Mouse (Mus musculus) cortical plate, adult 2 months (tissue): ENCODE data around the gene Apbb2.

Experiments
- CTCF ChIP-seq: fragments of 200-500 bp; IDR thresholded peaks from 2 replicates; pipeline ENCODE4 v1.5.1; 2011; ENCODE audit warnings: mild to moderate bottlenecking, control low read depth, low read length; ENCODE audit not compliant: insufficient read depth; ENCODE audit errors: extremely low read depth
- POLR2A ChIP-seq: fragments of 200-500 bp; IDR thresholded peaks from 2 replicates; pipeline ENCODE4 v1.6.1; 2011; ENCODE audit warnings: mild to moderate bottlenecking, low read length, control low read depth; ENCODE audit not compliant: insufficient read depth; ENCODE audit errors: extremely low read depth

GRCm38 (mm10) chr5:66611851-66612250 lies 6.7 kb downstream of the Apbb2 start:
- no peak for TF ChIP-seq CTCF
- TF ChIP-seq POLR2A, result no peak
